Mouse (Mus musculus) heart, postnatal 36 days (tissue): Measurements from ENCODE around the gene Upf3b. TPM values are rescaled to one million over a fixed set of nuclear protein-coding genes. Genes with fewer than 3 reads are reported as not detected.
A peak's percentile ranks its signal among the peaks of the same experiment; 100 is the strongest.
"Not testable (repeated sequence)": the region's sequence is repeated elsewhere in the genome, so short reads cannot be mapped to it uniquely, and the experiment has no call there.

Source experiments
- DNase-seq, 2 experiments: peaks; one replicate each; pipeline ENCODE4 v3.0.0; 2021 to 2022
- intact Hi-C: fragments of 180-260 bp; cut with DNase I; formaldehyde crosslinking; loops from one replicate; pipeline ENCODE4 v1.15.1; 2025
- total RNA-seq, 2 experiments: library from RNA; stranded (reverse); gene quantifications; 2 replicates each; pipeline ENCODE4 v1.2.3; 2021

Upf3b gene
- total RNA-seq, result 1 to 10 TPM; 7.9 to 8.0 TPM

DNA sequence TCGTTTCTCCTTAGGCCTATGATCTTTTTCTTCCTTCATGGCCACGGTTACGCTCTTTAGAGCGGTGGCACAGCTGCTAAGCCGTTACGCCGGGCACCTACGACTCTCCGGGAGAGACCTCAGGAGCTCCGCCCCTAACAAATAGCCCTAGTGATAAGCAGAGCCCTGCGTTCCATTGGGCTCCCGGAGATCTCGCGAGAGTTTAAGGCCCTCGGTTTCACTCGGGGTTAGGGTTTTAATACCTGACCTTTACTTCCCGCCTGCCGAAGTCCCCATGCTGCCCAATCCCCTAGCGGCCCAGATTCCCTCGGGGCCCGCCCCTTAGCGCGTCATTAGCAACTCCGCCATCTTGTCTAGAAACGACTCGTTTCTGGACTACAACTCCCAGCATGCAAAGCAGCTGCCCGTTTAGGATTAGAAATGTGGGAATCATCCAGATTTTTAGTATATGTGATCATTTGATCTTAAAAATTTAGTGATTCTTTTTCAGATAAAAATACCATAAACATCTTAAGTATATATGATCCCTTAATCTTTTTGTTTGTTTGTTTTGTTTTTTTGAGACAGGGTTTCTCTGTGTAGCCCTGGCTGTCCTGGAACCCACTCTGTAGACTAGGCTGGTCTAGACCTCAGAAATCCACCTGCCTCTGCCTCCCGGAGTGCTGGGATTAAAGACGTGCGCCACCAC is at the start of gene Upf3b:
Gene Upf3b (minus strand): TSS at position 130 of the 688 bp plus-strand sequence.
- peak; percentile 82 to 86 for DNase-seq
- intact Hi-C loops, result loop anchor here (2.0 kb wide), 1 partner anchor 16 kb away; the partner anchor contains the start of gene Nkap

DNA sequence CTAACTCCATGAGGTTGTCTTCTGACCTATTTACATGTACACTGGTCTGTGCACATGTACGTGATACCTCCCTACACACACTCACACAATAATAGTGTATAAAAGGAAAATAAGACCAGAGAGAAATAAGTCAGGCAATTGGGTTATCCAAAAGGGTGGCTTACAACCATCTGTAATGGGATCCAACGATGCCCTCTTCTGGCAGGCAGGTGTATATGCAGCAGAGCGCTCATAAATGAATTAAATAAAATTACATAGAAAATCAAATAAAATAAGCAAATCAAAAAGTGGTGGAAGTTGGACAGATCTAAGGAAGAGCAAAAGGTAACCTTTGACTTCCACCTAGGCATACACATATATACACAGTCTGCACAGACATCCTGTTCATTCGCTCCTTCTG is 47.7 kb upstream of the Upf3b start:
- intact Hi-C loops, result no loop called here
- no peak for DNase-seq

GRCm38 (mm10) chrX:37144954-37145353 is 34.8 kb upstream of the Upf3b start:
- no peak for DNase-seq
- intact Hi-C loops, result no loop called here

DNA sequence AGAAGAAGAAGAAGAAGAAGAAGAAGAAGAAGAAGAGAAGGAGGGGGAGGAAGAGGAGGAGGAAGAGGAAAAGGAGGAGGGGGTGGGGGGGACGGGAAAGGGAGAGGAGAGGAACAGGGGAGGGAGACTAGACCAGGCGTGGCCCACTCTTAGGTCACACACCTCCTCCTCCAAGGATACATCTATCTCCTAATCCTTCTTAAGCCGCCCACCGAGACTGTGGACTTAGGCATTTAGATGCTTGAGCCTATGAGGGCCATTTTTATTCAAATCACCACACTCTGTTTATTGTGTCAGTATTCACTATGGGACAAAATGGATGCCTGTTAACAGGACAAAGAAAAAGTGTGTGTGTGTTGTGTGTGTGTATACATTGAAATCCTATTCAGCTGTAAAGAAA is 34.4 kb upstream of the Upf3b start:
- DNase-seq, intact Hi-C loops: not testable (repeated sequence)

GRCm38 (mm10) chrX:37141732-37142131 is 31.6 kb upstream of the Upf3b start:
- DNase-seq, result no peak

GRCm38 (mm10) chrX:37126671-37127358 is 16.7 kb upstream of the Upf3b start, which contains the start of gene Nkap:
Gene Nkap (plus strand): TSS chrX:37126795.
- DNase-seq, result peak; percentile 73 to 75
- intact Hi-C loops, result loop anchor here (2.0 kb wide), 2 partner anchors 16 to 64 kb away; partner anchors contain the start of genes Ndufa1, Rnf113a1 and Upf3b

More at GRCm38 (mm10) chrX:37141732-37142131, 31.6 kb upstream of the Upf3b start:
- intact Hi-C loops, result no loop called here

DNA sequence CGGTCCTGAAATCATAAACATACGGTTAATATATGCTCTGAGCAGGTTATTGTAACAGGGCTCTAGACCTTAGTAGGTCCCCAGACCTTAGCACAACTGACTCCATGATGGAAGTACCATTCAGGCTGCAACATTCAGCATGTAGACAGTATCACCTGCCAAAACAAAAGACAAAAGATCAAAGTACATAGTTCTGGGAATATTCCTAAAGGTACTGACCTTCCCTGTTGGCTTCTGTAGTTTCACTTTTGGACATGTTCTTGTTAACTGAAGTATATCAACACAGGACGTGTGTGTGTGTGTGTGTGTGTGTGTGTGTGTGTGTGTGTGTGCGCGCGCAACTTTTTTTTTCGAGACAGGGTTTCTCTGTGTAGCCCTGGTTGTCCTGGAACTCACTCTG is 15.4 kb upstream of the Upf3b start:
- no peak for DNase-seq
- intact Hi-C loops, result no loop called here

DNA sequence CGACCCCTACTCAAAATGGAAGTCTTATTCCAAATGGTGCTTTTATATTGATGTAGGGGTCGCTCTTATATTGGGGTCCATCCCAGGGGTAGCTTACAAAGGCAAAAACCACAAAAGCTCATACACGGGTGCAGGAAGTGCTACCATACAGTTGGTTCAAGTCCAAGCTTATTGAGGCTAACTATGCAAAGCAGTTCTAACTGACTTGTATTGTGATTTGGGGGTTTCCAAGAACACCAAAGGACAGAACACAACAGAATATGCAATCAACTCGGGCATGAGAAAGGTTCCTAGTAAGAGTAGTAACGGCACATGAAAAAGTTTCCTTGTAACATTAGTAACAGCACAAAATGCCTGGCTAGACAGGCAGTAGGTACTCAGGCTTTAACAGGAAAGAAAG is 10.1 kb upstream of the Upf3b start:
- no peak for DNase-seq
- intact Hi-C loops, result no loop called here

- no peak for DNase-seq
- intact Hi-C loops, result no loop called here
Measured at GRCm38 (mm10) chrX:37119585-37119984, 9.5 kb upstream of the Upf3b start.

DNA sequence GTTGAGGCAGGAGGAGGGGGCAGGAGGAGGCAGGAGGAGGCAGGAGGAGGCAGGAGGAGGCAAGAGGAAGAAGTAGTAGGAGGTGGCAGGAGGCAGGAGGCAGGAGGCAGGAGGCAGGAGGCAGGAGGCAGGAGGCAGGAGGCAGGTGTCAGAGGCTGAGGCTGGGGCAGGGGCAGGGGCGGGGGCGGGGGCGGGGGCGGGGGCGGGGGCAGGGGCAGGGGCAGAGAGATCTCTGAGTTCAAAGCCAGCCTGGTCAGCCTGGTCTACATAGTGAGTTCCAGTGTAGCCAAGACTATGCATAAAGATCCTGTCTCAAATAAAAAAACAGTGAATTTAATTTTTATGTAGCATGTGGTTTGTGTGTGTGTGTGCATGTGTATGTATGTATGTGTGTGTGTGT is 7.0 kb upstream of the Upf3b start:
- no peak for DNase-seq
- intact Hi-C loops, result no loop called here

DNA sequence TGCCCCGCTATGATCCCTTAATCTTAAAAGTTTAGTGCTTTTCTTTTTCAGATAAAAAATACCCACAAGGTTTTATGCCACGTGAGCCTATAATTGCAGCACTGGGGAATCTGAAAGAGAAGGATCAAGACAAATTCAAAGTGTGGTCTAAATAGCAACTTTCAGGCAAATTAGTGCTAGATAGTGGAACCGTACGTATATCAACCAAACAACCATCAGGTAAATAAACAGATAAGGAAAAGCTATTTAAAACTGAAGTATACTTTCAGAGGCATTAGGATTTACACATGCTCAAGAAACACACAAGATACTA is 715 bp upstream of the Upf3b start:
- intact Hi-C loops, result loop anchor here (2.0 kb wide), 1 partner anchor 16 kb away; the partner anchor contains the start of gene Nkap
- no peak for DNase-seq

DNA sequence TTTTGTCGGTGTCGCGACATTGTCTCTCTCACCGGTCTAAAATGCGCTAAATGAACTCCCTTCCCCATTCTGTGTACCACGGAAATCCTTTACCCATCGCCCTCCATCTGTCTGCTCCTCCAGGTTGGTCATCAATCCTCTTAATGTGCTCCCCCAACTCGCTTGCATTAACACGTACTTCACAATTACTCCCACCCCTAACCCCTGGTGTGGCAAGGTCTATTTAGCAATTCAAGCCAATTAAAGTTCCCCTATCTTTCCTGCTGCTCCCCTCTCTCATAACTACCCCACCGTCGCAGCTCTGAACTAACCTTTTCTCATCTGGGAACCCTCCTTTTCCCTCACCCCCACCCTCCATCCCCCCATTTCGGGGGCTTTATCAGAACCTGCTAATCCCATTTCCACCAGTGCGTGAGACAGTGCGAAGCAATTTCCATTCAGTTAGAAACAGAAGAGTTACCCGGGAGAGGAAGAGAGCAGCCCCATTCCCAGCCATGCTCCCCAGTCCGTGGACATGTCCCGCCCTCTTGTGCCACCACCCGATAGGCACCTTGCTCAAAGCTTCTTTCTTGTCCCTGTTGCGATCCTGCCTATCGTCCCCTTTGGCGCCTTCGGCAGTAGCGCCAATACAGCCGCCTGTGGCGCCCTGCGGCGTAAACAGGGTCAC is 463 bp downstream of the Upf3b start:
- DNase-seq, result no peak
- intact Hi-C loops, result loop anchor here (2.0 kb wide), 1 partner anchor 17 kb away; the partner anchor contains the start of gene Nkap

GRCm38 (mm10) chrX:37103826-37104225 is 6.3 kb downstream of the Upf3b start:
- no peak for DNase-seq
- intact Hi-C loops, result no loop called here

- intact Hi-C loops, result no loop called here
- no peak for DNase-seq
Measured at GRCm38 (mm10) chrX:37098681-37099080, 11.4 kb downstream of the Upf3b start.

DNA sequence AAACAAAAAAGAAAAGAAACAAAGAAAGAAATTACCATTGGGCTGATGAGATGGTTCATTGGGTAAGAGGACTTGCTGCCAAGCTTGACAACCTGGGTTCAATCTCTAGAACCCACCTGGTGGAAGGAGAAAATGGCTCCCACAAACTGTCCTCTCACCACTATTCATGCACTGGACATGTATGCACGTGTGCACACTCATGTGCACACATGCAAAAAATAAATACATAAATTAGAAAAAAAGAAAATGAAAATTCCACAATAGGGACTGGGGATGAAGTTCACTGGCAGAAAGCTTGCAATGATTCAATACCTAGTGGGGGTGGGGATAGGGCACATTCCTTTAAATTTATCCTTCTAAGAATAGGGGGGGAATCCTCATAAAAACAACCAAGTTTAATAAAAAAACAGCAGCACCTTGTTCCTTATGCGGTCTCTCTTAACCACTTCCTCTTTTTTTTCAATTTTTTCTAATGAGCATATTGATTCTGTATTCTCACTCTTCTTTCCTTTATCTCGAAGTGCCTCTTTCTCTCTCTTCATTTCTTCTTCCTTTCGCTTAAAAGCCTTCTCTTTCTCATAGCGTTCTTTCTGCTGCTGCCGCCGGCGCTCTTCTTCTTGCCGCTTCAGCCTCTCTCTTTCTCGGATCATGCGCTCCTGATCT is 14.9 kb downstream of the Upf3b start:
- intact Hi-C loops, result no loop called here
- no peak for DNase-seq

DNA sequence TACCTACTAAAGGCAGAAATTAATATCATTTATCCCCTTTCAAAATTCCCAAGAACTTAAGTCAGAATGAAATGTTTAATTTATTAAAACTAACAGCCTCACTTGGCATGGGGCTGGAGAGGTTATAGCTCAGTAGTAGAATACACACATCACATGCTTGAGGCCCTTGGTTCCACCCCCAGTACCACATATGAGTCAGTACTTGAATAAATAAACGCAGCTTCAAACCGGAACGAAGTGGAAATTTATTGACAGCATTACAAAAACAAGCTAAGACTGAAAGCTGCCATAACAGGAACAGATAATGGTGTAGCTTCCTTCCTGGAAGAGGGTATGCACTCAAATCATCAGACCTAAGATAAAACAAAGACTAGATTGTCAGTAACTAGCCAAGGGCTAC is 18.7 kb downstream of the Upf3b start:
- intact Hi-C loops, result no loop called here
- DNase-seq, result no peak

GRCm38 (mm10) chrX:37088778-37089177 is 21.3 kb downstream of the Upf3b start:
- no peak for DNase-seq
- intact Hi-C loops, result loop anchor here (10.0 kb wide), 1 partner anchor 294 kb away; the partner anchor contains the start of gene Slc25a5

- intact Hi-C loops, result loop anchor here (10.0 kb wide), 1 partner anchor 291 kb away; the partner anchor contains the start of gene Slc25a5
- DNase-seq, result no peak
Measured at GRCm38 (mm10) chrX:37085665-37086064, 24.5 kb downstream of the Upf3b start.

GRCm38 (mm10) chrX:37084927-37085660 is 25.0 kb downstream of the Upf3b start, which contains the start of gene Rpl39:
Gene Rpl39 (minus strand): TSS chrX:37085402.
- intact Hi-C loops, result loop anchor here (10.0 kb wide), 1 partner anchor 290 kb away; the partner anchor contains the start of gene Slc25a5

More at GRCm38 (mm10) chrX:37084927-37085660, 25.0 kb downstream of the Upf3b start, which contains the start of gene Rpl39:
- DNase-seq, result peak; percentile 80 to 87
